Mouse (Mus musculus): ENCODE measurements at regions not wholly inside any gene's neighbourhood (a gene's known extent, or its start where the extent isn't known, plus 50 kb on each side); places are given as distances from the start of the nearest gene placed in this dataset.

DNA sequence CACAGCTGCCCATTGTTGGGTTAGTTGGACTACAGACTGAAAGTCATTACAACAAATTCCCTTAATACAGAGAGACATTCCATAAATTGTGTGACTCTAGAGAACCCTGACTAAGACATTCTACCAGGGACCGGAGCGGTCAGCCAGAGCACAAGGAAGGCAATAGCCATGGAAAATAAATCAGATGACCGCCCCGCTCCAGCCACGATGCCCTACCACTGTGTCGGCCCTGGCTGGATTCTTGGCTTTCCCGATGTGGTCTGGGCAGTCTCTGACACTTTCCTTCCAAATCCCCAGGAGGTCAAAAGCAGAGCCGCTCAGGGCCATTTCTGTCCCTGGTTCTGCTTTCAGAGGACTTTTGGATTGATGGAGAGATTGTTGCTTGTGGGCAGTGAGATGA, 57.8 kb downstream of the Lsm3 start:
- DNase-seq: no peak
- intact Hi-C loops (cut with DNase I): no loop called here

GRCm38 (mm10) chr6:91574414-91574813, 58.7 kb downstream of the Lsm3 start:
- intact Hi-C loops (cut with DNase I): no loop called here
- no peak for DNase-seq

DNA sequence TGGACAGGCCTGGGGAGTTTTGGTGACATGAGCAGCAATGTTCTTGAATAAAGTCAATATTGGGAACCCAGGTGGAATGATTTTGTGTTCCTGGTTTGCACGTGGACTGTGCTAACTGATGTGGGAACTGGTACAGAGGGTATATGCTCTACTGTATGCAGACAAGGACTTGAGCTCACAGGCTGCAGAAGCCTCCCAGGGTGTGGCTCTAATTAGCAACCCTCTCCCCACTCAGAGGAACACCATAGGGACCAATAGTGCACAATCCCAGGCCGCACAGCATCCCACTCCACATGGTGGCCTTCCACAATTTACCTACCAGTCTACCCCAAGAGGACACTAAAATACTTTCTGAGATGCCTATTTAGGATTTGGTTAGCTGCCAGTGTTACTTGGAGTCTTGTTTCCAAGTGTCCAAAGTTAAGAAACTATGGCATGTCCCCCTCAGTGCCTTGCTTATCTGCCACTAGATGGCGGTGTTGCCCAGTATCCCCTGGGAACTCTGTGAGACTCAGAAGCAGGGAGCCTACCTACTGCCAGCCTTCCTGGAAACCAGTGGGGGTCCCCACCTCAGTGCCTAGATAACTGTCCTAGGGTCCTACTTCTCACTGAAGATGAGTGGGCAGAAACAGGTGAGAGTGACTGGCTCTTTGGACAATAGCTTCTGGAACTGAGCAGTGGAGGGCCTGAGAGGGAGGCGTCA, 60.1 kb downstream of the Lsm3 start:
- DNase-seq: peak; percentile 76
- intact Hi-C loops (cut with DNase I): loop anchor here (2.0 kb wide), 1 partner anchor 165 kb away; no protein-coding TSS in a partner anchor

- DNase-seq: peak; percentile 74
- intact Hi-C loops (cut with DNase I): loop anchor here (2.0 kb wide), 1 partner anchor 164 kb away; no protein-coding TSS in a partner anchor
Observed at GRCm38 (mm10) chr6:91576906-91577305, 61.2 kb downstream of the Lsm3 start.

DNA sequence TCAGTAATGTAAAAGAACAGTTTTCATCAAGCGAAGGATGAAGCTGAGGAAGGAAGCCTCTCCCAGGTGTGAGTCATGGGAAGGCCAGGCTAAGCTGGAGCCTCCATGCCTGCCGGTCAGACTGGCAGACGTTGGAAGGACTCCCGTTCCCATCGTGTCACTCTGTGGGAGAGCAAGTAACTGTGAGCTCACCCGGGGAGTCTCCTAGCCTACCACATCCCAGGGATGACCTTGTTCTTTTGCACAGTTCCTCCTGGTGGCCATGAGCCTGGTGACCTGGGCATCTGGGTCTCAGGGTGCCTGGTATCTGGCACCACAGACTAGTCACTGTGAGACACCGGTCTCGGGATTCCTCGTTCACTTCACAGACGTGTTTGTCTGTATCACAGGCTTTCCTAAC, 63.9 kb downstream of the Lsm3 start:
- DNase-seq: no peak
- intact Hi-C loops (cut with DNase I): no loop called here

GRCm38 (mm10) chr6:91580607-91581006, 64.9 kb downstream of the Lsm3 start:
- intact Hi-C loops (cut with DNase I): no loop called here
- no peak for DNase-seq

DNA sequence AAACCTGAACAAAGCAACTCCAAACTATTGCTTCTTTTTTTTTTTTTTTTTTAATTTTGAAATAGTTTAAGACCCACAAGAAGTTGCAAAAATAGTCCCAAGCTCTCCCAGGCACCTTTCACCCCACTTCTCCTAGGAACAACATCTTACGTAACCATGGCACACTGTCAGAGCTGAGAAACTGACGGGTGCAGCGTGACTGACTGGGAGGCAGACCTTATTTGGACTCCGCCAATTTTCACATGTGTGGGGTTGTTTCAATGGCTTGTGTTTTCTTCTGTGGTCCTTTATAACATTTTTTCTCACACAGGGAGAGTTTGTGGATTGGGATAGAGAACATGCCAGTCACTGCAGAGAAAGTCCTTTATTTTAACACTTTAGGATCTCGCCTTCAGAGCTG, 66.6 kb downstream of the Lsm3 start:
- intact Hi-C loops (cut with DNase I): no loop called here
- no peak for DNase-seq

GRCm38 (mm10) chr6:91583346-91583745, 67.6 kb downstream of the Lsm3 start:
- intact Hi-C loops (cut with DNase I): no loop called here
- no peak for DNase-seq

DNA sequence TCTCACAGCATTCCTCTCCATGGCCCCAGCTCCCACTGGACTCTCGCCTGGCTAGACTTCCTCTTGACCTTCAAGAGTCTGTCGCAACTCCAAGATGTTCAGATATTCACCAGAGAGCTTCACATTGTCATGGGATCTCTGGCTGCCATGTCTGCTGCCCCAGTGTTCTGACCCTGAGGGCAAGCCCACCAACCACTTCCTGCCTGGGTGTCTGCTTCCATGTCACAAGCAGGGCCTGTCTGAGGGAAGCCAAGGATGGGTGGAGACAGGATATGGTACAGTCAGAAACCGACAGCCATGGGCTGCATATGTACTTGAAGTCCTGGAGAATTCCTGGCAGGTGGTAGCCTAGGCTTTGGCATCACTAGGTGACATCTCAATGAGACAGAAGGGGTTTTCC, 69.8 kb downstream of the Lsm3 start:
- intact Hi-C loops (cut with DNase I): no loop called here
- no peak for DNase-seq

- DNase-seq: no peak
- intact Hi-C loops (cut with DNase I): no loop called here
Observed at GRCm38 (mm10) chr6:91589181-91589580, 73.5 kb downstream of the Lsm3 start.

DNA sequence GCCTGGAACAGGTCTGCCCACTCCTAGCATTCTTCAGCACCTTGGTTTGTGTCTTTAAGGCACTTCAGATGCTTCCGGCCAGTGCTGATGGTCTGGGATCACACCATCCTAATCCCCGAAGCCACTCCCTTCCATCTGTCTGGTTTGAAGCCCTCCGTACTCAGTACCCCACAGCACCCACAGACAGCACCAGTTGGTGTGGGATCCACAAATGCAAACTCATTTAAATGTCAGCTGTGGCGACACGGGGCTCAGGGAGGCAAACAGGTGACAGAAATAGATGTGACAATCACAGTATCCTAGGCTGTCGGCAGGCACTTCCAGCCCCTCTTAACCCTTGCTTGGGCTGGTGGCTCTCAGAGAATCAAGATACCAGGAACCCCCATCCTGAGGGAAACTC, 74.7 kb downstream of the Lsm3 start:
- intact Hi-C loops (cut with DNase I): no loop called here

DNA sequence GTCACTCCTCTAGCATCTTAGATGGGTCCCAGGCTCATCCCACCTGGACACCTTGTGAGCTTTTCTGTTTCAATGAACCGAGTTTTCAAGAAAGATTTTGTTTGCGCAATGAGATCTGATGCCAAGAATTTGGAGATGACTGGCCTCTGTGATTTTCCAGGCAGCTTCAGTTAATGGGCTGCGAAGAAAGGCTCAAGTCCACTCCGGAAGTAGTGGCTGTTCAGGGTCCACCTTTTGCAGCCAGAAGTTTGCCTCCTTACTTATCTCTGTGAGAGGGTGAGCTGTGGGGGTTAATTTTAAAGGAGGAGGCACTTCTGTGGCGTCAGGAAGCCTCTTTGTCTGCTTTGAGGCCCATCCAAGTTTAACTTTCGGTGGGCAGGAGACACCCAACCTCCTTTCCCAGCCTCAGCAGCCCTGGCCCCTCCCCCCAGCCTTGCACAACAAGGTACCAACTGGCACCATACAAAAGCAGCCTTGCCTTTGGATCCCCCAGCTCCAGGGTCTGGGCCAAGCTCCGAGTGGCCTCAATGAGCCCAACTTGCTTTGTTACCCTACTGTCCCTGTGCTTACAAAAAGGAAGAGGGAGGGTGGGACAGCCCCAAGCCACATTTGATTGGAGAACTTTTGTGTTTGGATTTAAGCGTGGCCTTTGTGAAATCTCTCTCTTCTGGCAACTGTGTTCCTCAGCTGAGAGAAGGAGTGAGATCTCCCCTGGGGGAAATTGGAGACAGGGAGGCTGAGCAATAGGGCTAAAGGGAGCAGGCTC, 75.3 kb downstream of the Lsm3 start:
- DNase-seq: no peak
- intact Hi-C loops (cut with DNase I): no loop called here

More for the DNA sequence above, 74.7 kb downstream of the Lsm3 start:
- DNase-seq: no peak

DNA sequence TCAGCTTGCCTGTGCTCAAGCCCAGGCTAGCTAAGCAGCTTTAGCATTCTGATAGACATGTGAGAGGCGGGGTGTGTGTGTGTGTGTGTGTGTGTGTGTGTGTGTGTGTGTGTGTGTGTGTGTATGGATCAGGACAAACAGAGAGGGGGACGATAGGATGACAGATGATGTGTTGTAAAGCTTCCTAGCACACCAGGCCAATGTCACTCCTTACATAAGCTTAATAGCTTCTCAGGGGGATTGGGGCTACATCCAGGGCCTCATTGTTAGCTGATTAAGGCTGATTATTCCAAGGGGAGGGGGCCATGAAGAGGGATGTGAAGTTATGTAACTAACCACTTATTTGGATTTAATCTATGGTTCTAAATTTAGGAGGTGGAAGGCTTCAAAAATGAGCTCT, 76.9 kb downstream of the Lsm3 start:
- no peak for DNase-seq
- intact Hi-C loops (cut with DNase I): no loop called here

GRCm38 (mm10) chr6:91598942-91599341, 83.2 kb downstream of the Lsm3 start:
- intact Hi-C loops (cut with DNase I): no loop called here

DNA sequence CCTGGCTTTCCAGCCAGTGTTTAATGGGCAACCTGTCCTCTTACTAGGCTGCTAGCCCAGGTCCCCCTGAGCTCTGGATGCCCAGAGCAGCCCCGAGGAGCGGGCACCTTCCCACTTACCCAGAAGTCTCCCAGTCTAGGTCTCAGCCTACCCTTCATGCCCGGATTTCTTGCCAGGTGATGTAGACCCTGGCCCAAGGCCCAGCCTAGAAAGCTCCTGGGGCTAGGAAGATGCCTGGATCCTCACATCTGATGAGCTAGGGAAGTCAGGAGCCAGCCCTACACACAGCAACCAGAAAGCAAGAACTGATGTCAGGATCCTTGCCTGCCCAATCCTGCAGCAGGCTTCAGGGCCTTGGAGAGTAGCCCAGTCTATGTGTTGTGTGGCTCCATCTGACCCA, 83.7 kb upstream of the Slc6a6 start:
- no peak for DNase-seq
- intact Hi-C loops (cut with DNase I): no loop called here

More at GRCm38 (mm10) chr6:91598942-91599341, 83.2 kb downstream of the Lsm3 start:
- DNase-seq: peak; percentile 89

DNA sequence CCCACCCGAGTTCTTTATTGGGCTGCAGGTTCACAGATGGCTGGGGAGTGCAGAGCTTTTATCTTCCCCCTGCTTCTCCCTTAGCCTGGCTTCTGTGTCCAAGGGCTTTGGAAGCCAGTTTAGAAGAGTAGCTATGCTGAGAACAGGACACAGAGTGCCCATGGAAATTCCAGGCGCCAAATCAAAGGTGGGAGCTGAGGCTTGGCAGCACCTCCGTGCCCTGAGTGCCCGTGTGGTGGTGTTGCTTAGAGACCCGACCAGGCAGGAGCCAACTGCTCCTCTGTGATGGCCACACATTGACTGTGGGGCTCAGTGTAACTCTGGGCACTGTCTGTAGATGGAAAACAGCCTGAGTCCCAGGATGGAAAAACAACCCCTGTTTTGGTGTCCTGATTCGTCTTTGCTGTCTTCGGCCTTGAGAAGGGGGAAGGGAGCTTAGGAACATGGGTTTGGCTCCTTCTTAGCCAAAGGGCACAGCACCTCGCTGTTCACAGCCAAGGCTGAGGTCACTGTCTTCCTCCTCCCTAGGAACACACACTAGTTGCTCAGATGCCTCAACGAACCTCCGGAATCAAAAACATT, 77.1 kb upstream of the Slc6a6 start:
- intact Hi-C loops (cut with DNase I): no loop called here
- DNase-seq: no peak

DNA sequence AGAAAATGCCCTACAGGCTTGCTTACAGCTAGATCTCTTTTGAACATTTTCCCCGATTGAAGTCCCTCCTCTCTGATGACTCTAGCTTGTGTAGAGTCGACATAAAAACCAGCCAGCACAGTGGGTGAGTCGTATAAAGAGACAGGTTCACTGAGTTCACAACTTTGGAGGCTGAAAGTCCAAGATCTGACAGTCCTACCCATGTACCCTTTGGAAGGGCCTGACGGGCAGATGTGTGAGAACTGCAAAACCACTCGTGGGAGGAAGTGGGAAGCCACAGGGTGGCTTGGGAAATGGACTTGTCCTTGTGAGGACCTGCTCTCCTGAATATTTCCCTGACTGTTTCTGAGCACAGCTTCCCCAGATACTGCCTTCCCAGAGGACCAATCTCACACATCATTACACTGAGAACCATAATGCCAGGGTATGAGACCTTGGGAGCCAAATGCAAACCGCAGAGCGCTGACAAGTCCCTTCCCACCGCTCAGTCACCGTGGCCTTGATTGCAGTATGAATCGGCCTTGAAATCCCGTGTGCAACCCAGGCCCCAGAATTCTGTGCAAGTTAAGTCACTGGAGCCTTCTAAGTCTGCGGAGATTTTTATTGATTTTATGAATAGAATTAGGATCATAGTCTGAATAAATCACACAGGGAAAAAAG, 76.1 kb upstream of the Slc6a6 start:
- intact Hi-C loops (cut with DNase I): no loop called here
- no peak for DNase-seq

- no peak for DNase-seq
- intact Hi-C loops (cut with DNase I): no loop called here
Observed at GRCm38 (mm10) chr6:91609671-91610070, 74.2 kb upstream of the Slc6a6 start.

DNA sequence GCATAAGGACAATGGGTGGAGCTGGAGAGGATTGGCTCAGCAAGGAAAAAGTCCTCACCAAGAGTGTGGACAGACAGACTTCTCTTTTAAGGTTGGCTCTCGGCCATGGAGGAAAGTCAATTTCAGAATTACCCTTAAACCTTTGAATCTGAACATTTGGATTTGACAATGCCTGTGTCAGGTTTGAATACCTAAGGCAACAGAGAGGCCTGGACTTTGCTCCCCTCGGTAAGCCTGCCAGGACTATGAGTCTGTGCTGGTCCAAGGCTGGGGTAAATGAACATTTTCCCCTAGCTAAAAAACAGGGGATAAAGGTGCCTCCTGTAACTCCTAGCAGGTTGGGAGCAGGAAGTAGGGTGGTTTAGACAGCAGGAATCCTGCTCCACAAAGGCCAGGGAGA, 68.8 kb upstream of the Slc6a6 start:
- intact Hi-C loops (cut with DNase I): no loop called here

DNA sequence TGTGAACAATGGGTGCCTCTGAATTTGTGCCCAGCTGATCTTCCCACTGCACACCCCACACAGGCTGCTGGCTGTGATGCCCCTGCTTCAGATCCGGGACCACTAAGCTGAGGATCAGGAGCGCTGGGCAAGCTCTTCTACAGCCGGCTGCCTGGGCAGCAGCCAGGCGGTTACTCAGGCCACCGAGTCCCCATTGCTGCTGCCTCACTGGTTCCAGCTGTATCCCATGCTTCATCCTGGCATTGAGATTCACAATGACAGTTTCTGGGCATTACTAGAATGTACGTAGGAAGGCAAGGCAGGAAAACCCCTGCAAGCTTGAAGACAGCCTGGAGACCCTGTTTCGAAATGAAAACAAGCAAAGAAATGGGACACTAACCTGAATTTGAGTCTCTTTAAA, 67.3 kb upstream of the Slc6a6 start:
- intact Hi-C loops (cut with DNase I): no loop called here
- DNase-seq: peak; percentile 88

More for the DNA sequence above, 68.8 kb upstream of the Slc6a6 start:
- no peak for DNase-seq

GRCm38 (mm10) chr6:91617031-91617596, 66.7 kb upstream of the Slc6a6 start:
- intact Hi-C loops (cut with DNase I): no loop called here
- DNase-seq: peak; percentile 65

Data from left cerebral cortex, postnatal 4 days (tissue).